Mouse (Mus musculus) left cerebral cortex, postnatal 10 days (tissue): Measurements from ENCODE around the gene Zmiz1. TPM values are rescaled to one million over a fixed set of nuclear protein-coding genes. Genes with fewer than 3 reads are reported as not detected.

ENCODE experiments used
- DNase-seq, 2 experiments: peaks; one replicate each; pipeline ENCODE4 v3.0.0; 2021 to 2022; ENCODE audit warnings: low spot score in 2 of 2, mixed read lengths in 1 of 2; ENCODE audit errors: extremely low spot score in 1 of 2
- intact Hi-C: fragments of 180-260 bp; cut with DNase I; formaldehyde crosslinking; loops from one replicate; pipeline ENCODE4 v1.15.1; 2025
- total RNA-seq, 2 experiments: library from RNA; stranded (reverse); gene quantifications; 2 replicates each; pipeline ENCODE4 v1.2.3; 2021

The Zmiz1 gene
- total RNA-seq, 2 experiments from 2014 or later, result 105 to 106 TPM

- DNase-seq, result peak in 1 of 2 experiments; percentile 13
- intact Hi-C loops, result loop anchor here (10.0 kb wide), 1 partner anchor 407 kb away; no protein-coding TSS in a partner anchor
Observed at GRCm38 (mm10) chr14:25451699-25452632, 7.0 kb upstream of the Zmiz1 start.

GRCm38 (mm10) chr14:25452633-25453025, 6.4 kb upstream of the Zmiz1 start:
- DNase-seq, result peak in 1 of 2 experiments; percentile 8
- intact Hi-C loops, result loop anchor here (10.0 kb wide), 1 partner anchor 408 kb away; no protein-coding TSS in a partner anchor

GRCm38 (mm10) chr14:25454066-25454760, 4.8 kb upstream of the Zmiz1 start:
- intact Hi-C loops, result loop anchor here (10.0 kb wide), 1 partner anchor 409 kb away; no protein-coding TSS in a partner anchor
- DNase-seq, result peak in 1 of 2 experiments; percentile 33

GRCm38 (mm10) chr14:25456666-25457433, 2.1 kb upstream of the Zmiz1 start:
- intact Hi-C loops, result loop anchor here (5.0 to 10.0 kb wide), 5 partner anchors 65 to 412 kb away; no protein-coding TSS in a partner anchor
- DNase-seq, result no peak

- DNase-seq, result peak; percentile 90 to 97
- intact Hi-C loops, result loop anchor here (5.0 to 10.0 kb wide), 5 partner anchors 65 to 413 kb away; no protein-coding TSS in a partner anchor
Observed at GRCm38 (mm10) chr14:25457434-25457957, 1.5 kb upstream of the Zmiz1 start.

- intact Hi-C loops, result loop anchor here (5.0 to 10.0 kb wide), 5 partner anchors 66 to 414 kb away; no protein-coding TSS in a partner anchor
Observed at GRCm38 (mm10) chr14:25458111-25459015, 622 bp upstream of the Zmiz1 start.

GRCm38 (mm10) chr14:25459394-25459997, 511 bp downstream of the Zmiz1 start:
- peak in 1 of 2 experiments; percentile 88 for DNase-seq
- intact Hi-C loops, result loop anchor here (5.0 to 10.0 kb wide), 5 partner anchors 67 to 415 kb away; no protein-coding TSS in a partner anchor

More at GRCm38 (mm10) chr14:25458111-25459015, 622 bp upstream of the Zmiz1 start:
- DNase-seq, result peak in 1 of 2 experiments; percentile 49

GRCm38 (mm10) chr14:25459998-25460800, 1.2 kb downstream of the Zmiz1 start:
- DNase-seq, result peak in 1 of 2 experiments; percentile 85
- intact Hi-C loops, result loop anchor here (5.0 to 10.0 kb wide), 7 partner anchors 68 to 958 kb away; no protein-coding TSS in a partner anchor

- DNase-seq, result peak; percentile 73 to 80
- intact Hi-C loops, result loop anchor here (5.0 kb wide), 2 partner anchors 101 to 959 kb away; no protein-coding TSS in a partner anchor
Observed at GRCm38 (mm10) chr14:25460801-25461675, 2.1 kb downstream of the Zmiz1 start.

- intact Hi-C loops, result loop anchor here (5.0 kb wide), 2 partner anchors 100 to 960 kb away; no protein-coding TSS in a partner anchor
- no peak for DNase-seq
Observed at GRCm38 (mm10) chr14:25461676-25462385, 2.8 kb downstream of the Zmiz1 start.

GRCm38 (mm10) chr14:25462975-25463374, 4.0 kb downstream of the Zmiz1 start:
- DNase-seq, result no peak
- intact Hi-C loops, result loop anchor here (5.0 kb wide), 2 partner anchors 99 to 961 kb away; no protein-coding TSS in a partner anchor

GRCm38 (mm10) chr14:25463919-25464318, 4.9 kb downstream of the Zmiz1 start:
- intact Hi-C loops, result loop anchor here (5.0 kb wide), 2 partner anchors 98 to 962 kb away; no protein-coding TSS in a partner anchor
- DNase-seq, result peak in 1 of 2 experiments; percentile 63

- DNase-seq, result no peak
- intact Hi-C loops, result loop anchor here (5.0 kb wide), 2 partner anchors 98 to 962 kb away; no protein-coding TSS in a partner anchor
Observed at GRCm38 (mm10) chr14:25464611-25465307, 5.8 kb downstream of the Zmiz1 start.
